Mouse (Mus musculus) CH12.LX (cell line): ENCODE measurements around the gene Gpld1. TPM values are rescaled to one million over a fixed set of nuclear protein-coding genes. Genes with fewer than 3 reads are reported as not detected.

Experiments used
- DNase-seq: peaks from one replicate; pipeline ENCODE4 v3.0.0-alpha.2; 2013; ENCODE audit errors: extremely low read depth
- H3K27ac ChIP-seq: 2 replicates; pipeline ENCODE4 v1.5.1; 2012; ENCODE audit warnings: low read depth, mild to moderate bottlenecking, control low read depth, moderate library complexity; ENCODE audit not compliant: insufficient read depth
- H3K27me3 ChIP-seq: replicated peaks from 2 replicates; pipeline ENCODE3; 2012; ENCODE audit warnings: inconsistent platforms
- H3K36me3 ChIP-seq, 2 experiments: replicated peaks in 1 of 2; 2 replicates each; pipeline versions ENCODE3 to v1.6.1; 2012; ENCODE audit warnings: inconsistent platforms in 1 of 2, low read length in 1 of 2, mild to moderate bottlenecking in 1 of 2, mixed read lengths in 1 of 2, moderate library complexity in 1 of 2; ENCODE audit not compliant: control insufficient read depth in 1 of 2, insufficient read depth in 1 of 2
- H3K4me1 ChIP-seq, 2 experiments: 2 replicates each; pipeline ENCODE4 v1.6.1; 2012; ENCODE audit warnings: inconsistent platforms in 1 of 2, moderate library complexity in 1 of 2; ENCODE audit not compliant: insufficient read depth in 2 of 2, control insufficient read depth in 1 of 2
- H3K4me2 ChIP-seq: 2 replicates; pipeline ENCODE4 v1.6.1; 2012; ENCODE audit warnings: low read depth, mild to moderate bottlenecking, control low read depth; ENCODE audit not compliant: poor library complexity, insufficient read depth, severe bottlenecking
- H3K4me3 ChIP-seq, 3 experiments: fragments of 150-350 bp in 1 of 3; sonication (generic) in 1 of 3; replicated peaks in 1 of 3; 2 replicates each; pipeline versions ENCODE3 to v1.5.1; 2011 to 2012; ENCODE audit warnings: low read depth in 2 of 3, low read length in 2 of 3, mild to moderate bottlenecking in 2 of 3, moderate library complexity in 2 of 3, control low read depth in 1 of 3, improper control_type of control experiment in 1 of 3, inconsistent platforms in 1 of 3, mixed read lengths in 1 of 3; ENCODE audit not compliant: poor library complexity in 1 of 3
- H3K79me2 ChIP-seq: replicated peaks from 2 replicates; pipeline ENCODE4 v1.6.1; 2012; ENCODE audit warnings: mild to moderate bottlenecking, moderate library complexity; ENCODE audit not compliant: control insufficient read depth, poor library complexity, insufficient read depth, severe bottlenecking; ENCODE audit errors: extremely low read depth
- H3K9ac ChIP-seq: 2 replicates; pipeline ENCODE4 v1.6.1; 2012; ENCODE audit warnings: low read depth, mild to moderate bottlenecking, control low read depth, moderate library complexity; ENCODE audit not compliant: insufficient read depth
- H3K9me3 ChIP-seq: replicated peaks from 2 replicates; pipeline ENCODE3; 2012; ENCODE audit warnings: low read length, inconsistent platforms, mixed read lengths
- BHLHE40 ChIP-seq: IDR thresholded peaks from 2 replicates; pipeline ENCODE4 v1.6.1; 2011; ENCODE audit warnings: mild to moderate bottlenecking, low read depth, low read length, improper control_type of control experiment
- CTCF ChIP-seq, 2 experiments: IDR thresholded peaks in 1 of 2; conservative IDR thresholded peaks in 1 of 2; 2 replicates each; pipeline ENCODE4 v1.5.1; 2011 to 2012; ENCODE audit warnings: low read depth in 2 of 2, low read length in 2 of 2, improper control_type of control experiment in 1 of 2, inconsistent platforms in 1 of 2, mild to moderate bottlenecking in 1 of 2, moderate library complexity in 1 of 2
- E2F4 ChIP-seq: IDR thresholded peaks from 2 replicates; pipeline ENCODE4 v1.6.1; 2011; ENCODE audit warnings: low read depth, low read length, improper control_type of control experiment; ENCODE audit not compliant: insufficient replicate concordance
- ELF1 ChIP-seq: IDR thresholded peaks from 2 replicates; pipeline ENCODE4 v1.6.1; 2014; ENCODE audit warnings: low read depth, mild to moderate bottlenecking, inconsistent platforms, low read length, improper control_type of control experiment
- EP300 ChIP-seq: IDR thresholded peaks from 2 replicates; pipeline ENCODE4 v1.6.1; 2011; ENCODE audit warnings: low read length, improper control_type of control experiment
- ETS1 ChIP-seq: conservative IDR thresholded peaks from 2 replicates; pipeline ENCODE4 v1.6.1; 2012; ENCODE audit warnings: low read depth, mild to moderate bottlenecking, inconsistent platforms, low read length, improper control_type of control experiment, moderate library complexity
- GABPA ChIP-seq: IDR thresholded peaks from 2 replicates; pipeline ENCODE4 v1.6.1; 2012; ENCODE audit warnings: low read depth, low read length, improper control_type of control experiment, inconsistent platforms; ENCODE audit not compliant: insufficient replicate concordance
- HCFC1 ChIP-seq: IDR thresholded peaks from 2 replicates; pipeline ENCODE4 v1.6.1; 2012; ENCODE audit warnings: low read depth, mild to moderate bottlenecking, inconsistent platforms, low read length, improper control_type of control experiment
- IRF4 ChIP-seq: IDR thresholded peaks from 2 replicates; pipeline ENCODE4 v1.6.1; 2014; ENCODE audit warnings: low read depth, mild to moderate bottlenecking, inconsistent platforms, low read length, improper control_type of control experiment
- JUND ChIP-seq: conservative IDR thresholded peaks from 2 replicates; pipeline ENCODE4 v1.6.1; 2011; ENCODE audit warnings: low read depth, low read length, improper control_type of control experiment
- KAT2A ChIP-seq: IDR thresholded peaks from 2 replicates; pipeline ENCODE4 v1.6.1; 2012; ENCODE audit warnings: low read length, improper control_type of control experiment, inconsistent platforms; ENCODE audit not compliant: insufficient replicate concordance
- MAFK ChIP-seq: IDR thresholded peaks from 2 replicates; pipeline ENCODE4 v1.6.1; 2011; ENCODE audit warnings: low read length, improper control_type of control experiment; ENCODE audit not compliant: insufficient replicate concordance
- MEF2A ChIP-seq: IDR thresholded peaks from 2 replicates; pipeline ENCODE4 v1.6.1; 2014; ENCODE audit warnings: low read depth, mild to moderate bottlenecking, inconsistent platforms, low read length, improper control_type of control experiment, borderline replicate concordance
- MXI1 ChIP-seq: IDR thresholded peaks from 2 replicates; pipeline ENCODE4 v1.6.1; 2011; ENCODE audit warnings: mild to moderate bottlenecking, low read depth, low read length, improper control_type of control experiment
- NRF1 ChIP-seq: IDR thresholded peaks from 2 replicates; pipeline ENCODE4 v1.6.1; 2014; ENCODE audit warnings: low read depth, mild to moderate bottlenecking, inconsistent platforms, low read length, improper control_type of control experiment, moderate library complexity
- POLR2A ChIP-seq: IDR thresholded peaks from 2 replicates; pipeline ENCODE4 v1.6.1; 2011; ENCODE audit warnings: low read depth, mild to moderate bottlenecking, improper control_type of control experiment, low read length
- POLR2AphosphoS2 ChIP-seq: IDR thresholded peaks from 2 replicates; pipeline ENCODE4 v1.6.1; 2011; ENCODE audit warnings: low read depth, low read length, improper control_type of control experiment
- RAD21 ChIP-seq: IDR thresholded peaks from 2 replicates; pipeline ENCODE4 v1.6.1; 2011; ENCODE audit warnings: low read depth, mild to moderate bottlenecking, low read length, improper control_type of control experiment, moderate library complexity
- RCOR1 ChIP-seq: conservative IDR thresholded peaks from 2 replicates; pipeline ENCODE4 v1.6.1; 2012; ENCODE audit warnings: low read depth, mild to moderate bottlenecking, inconsistent platforms, low read length, improper control_type of control experiment
- SIN3A ChIP-seq: IDR thresholded peaks from 2 replicates; pipeline ENCODE4 v1.6.1; 2012; ENCODE audit warnings: low read length, improper control_type of control experiment, inconsistent platforms
- SMC3 ChIP-seq: IDR thresholded peaks from 2 replicates; pipeline ENCODE4 v1.6.1; 2011; ENCODE audit warnings: low read depth, low read length, improper control_type of control experiment
- TBP ChIP-seq: conservative IDR thresholded peaks from 2 replicates; pipeline ENCODE4 v1.6.1; 2011; ENCODE audit warnings: low read depth, low read length, improper control_type of control experiment
- TCF12 ChIP-seq: IDR thresholded peaks from 2 replicates; pipeline ENCODE4 v1.6.1; 2014; ENCODE audit warnings: low read depth, mild to moderate bottlenecking, inconsistent platforms, low read length, improper control_type of control experiment
- UBTF ChIP-seq: IDR thresholded peaks from 2 replicates; pipeline ENCODE4 v1.6.1; 2012; ENCODE audit warnings: low read depth, mild to moderate bottlenecking, inconsistent platforms, low read length, improper control_type of control experiment, moderate library complexity
- USF1 ChIP-seq: IDR thresholded peaks from 2 replicates; pipeline ENCODE4 v1.6.1; 2014; ENCODE audit warnings: low read depth, mild to moderate bottlenecking, inconsistent platforms, low read length, improper control_type of control experiment
- USF2 ChIP-seq: conservative IDR thresholded peaks from 2 replicates; pipeline ENCODE4 v1.6.1; 2011; ENCODE audit warnings: low read depth, low read length, improper control_type of control experiment
- ZC3H11A ChIP-seq: IDR thresholded peaks from 2 replicates; pipeline ENCODE4 v1.6.1; 2012; ENCODE audit warnings: low read depth, mild to moderate bottlenecking, inconsistent platforms, low read length, improper control_type of control experiment
- ZKSCAN1 ChIP-seq: IDR thresholded peaks from 2 replicates; pipeline ENCODE4 v1.6.1; 2012; ENCODE audit warnings: low read depth, inconsistent platforms, low read length, improper control_type of control experiment, borderline replicate concordance
- ZMIZ1 ChIP-seq: IDR thresholded peaks from 2 replicates; pipeline ENCODE4 v1.6.1; 2012; ENCODE audit warnings: low read depth, mild to moderate bottlenecking, inconsistent platforms, low read length, improper control_type of control experiment
- ZNF384 ChIP-seq: IDR thresholded peaks from 2 replicates; pipeline ENCODE4 v1.6.1; 2012; ENCODE audit warnings: low read depth, low read length, improper control_type of control experiment, inconsistent platforms
- dilution Hi-C: fragments of 300-500 bp; cut with MboI; formaldehyde crosslinking; loops from 2 replicates; pipeline ENCODE4 v1.14.3; 2020; ENCODE audit warnings: low sequenced_read_pairs; ENCODE audit not compliant: extremely low pct_unique_long_range_greater_than_20kb, extremely low pct_ligation_motif_present
- in situ Hi-C: fragments of 300-500 bp; cut with MboI; formaldehyde crosslinking; loops from 3 replicates; pipeline ENCODE4 v1.14.3; 2019; ENCODE audit warnings: low sequenced_read_pairs, low pct_ligation_motif_present, low pct_unique_long_range_greater_than_20kb, mixed read lengths
- polyA plus RNA-seq: library from polyadenylated mRNA; unstranded; fragments of >175 nt; gene quantifications from 2 replicates; pipeline ENCODE4 v1.2.1, GENCODE M21; 2012; ENCODE audit warnings: low read depth; ENCODE audit not compliant: insufficient read length
- total RNA-seq, 2 experiments: library from RNA; depleted of rRNA; stranded (reverse); fragments of 300-350 nt in 1 of 2; fragments of >200 nt in 1 of 2; gene quantifications; 2 replicates each; pipeline ENCODE4 v1.2.3; 2012 to 2014

Gpld1 gene
- total and polyA plus RNA-seq, 3 experiments = 0.23 to 1.4 (median 0.30) TPM

- Histone ChIP-seq H3K79me2 (no peaks in the 10 kb centered on the region), H3K4me2 (no peak overlapping the region), H3K9me3 (no peaks in the 10 kb centered on the region), H3K36me3 (no peaks in the 10 kb centered on the region), H3K9ac (no peak overlapping the region), H3K27me3 (no peaks in the 10 kb centered on the region), H3K4me1 (no peaks in the 10 kb centered on the region), H3K27ac (no peak overlapping the region), H3K4me3 (no peak overlapping the region)
- peak; percentile 75 for DNase-seq
- TF ChIP-seq CTCF (conservative IDR thresholded peaks at IDR 0.05 in 1 of 2, IDR thresholded peaks at IDR 0.05 in 1 of 2; ENCODE audit: low read depth in 2 of 2, low read length in 2 of 2) = peak; percentile 60 to 85; a peak in 3 of 4 replicates
- no peak for TF ChIP-seq E2F4
- TF ChIP-seq EP300 = no peak
- TF ChIP-seq ZKSCAN1 = no peak
- TF ChIP-seq ZMIZ1 = no peak
- TF ChIP-seq TCF12 = no peak
- TF ChIP-seq USF2 = no peak
- no peak for TF ChIP-seq POLR2A
- peak; percentile 70 for TF ChIP-seq SMC3
- TF ChIP-seq POLR2AphosphoS2 = no peak
- TF ChIP-seq ETS1 = no peak
- no peak for TF ChIP-seq MXI1
- no peak for TF ChIP-seq ELF1
- TF ChIP-seq RAD21 = peak; percentile 82
- TF ChIP-seq ZC3H11A = 0 out of 2 replicates have a peak, but pooled peaks have one; percentile 4
- no peak for TF ChIP-seq MEF2A
- in situ Hi-C loops = loop anchor here (25.0 kb wide), 3 partner anchors 208 to 583 kb away; partner anchors contain the start of gene Cmah
- dilution Hi-C loops = no loop called here
Measured at GRCm38 (mm10) chr13:24920333-24920977, 22.5 kb upstream of the Gpld1 start.

- H3K4me2 ChIP-seq = no peak overlapping the region
- no peak overlapping the region for H3K4me3 ChIP-seq
- no peak overlapping the region for H3K27ac ChIP-seq
- no peaks in the 10 kb centered on the region for H3K79me2 ChIP-seq
- no peak for DNase-seq
- no peak overlapping the region for H3K9ac ChIP-seq
- in situ Hi-C loops (loop anchor here (25.0 kb wide), 3 partner anchors 209 to 584 kb away; partner anchors contain the start of gene Cmah), dilution Hi-C loops (no loop called here)
- no peaks in the 10 kb centered on the region for H3K9me3 ChIP-seq
- no peaks in the 10 kb centered on the region for H3K36me3 ChIP-seq
- no peaks in the 10 kb centered on the region for H3K4me1 ChIP-seq
- no peak for TF ChIP-seq KAT2A
- no peak for TF ChIP-seq MAFK
- TF ChIP-seq IRF4 = no peak
- no peak for TF ChIP-seq TCF12
- no peak for TF ChIP-seq E2F4
- no peak for TF ChIP-seq UBTF
- TF ChIP-seq JUND = no peak
- no peak for TF ChIP-seq SIN3A
- no peak for TF ChIP-seq GABPA
- no peak for TF ChIP-seq ZNF384
- no peak for TF ChIP-seq USF1
- TF ChIP-seq CTCF (conservative IDR thresholded peaks at IDR 0.05 in 1 of 2, IDR thresholded peaks at IDR 0.05 in 1 of 2; ENCODE audit: low read depth in 2 of 2, low read length in 2 of 2) = no peak
- TF ChIP-seq RCOR1 = no peak
- no peak for TF ChIP-seq BHLHE40
- TF ChIP-seq NRF1 = no peak
- no peak for TF ChIP-seq USF2
- TF ChIP-seq TBP = no peak
- no peak for TF ChIP-seq MXI1
- no peak for TF ChIP-seq ZC3H11A
- TF ChIP-seq HCFC1 = no peak
- no peaks in the 10 kb centered on the region for H3K27me3 ChIP-seq
Measured at GRCm38 (mm10) chr13:24921281-24921680, 21.7 kb upstream of the Gpld1 start.
